Mouse (Mus musculus) brown adipose tissue, adult 24 weeks (tissue): Measurements from ENCODE around the gene I0C0044D17Rik. TPM values are rescaled to one million over a fixed set of nuclear protein-coding genes. Genes with fewer than 3 reads are reported as not detected.

ENCODE experiments used
- polyA plus RNA-seq: library from polyadenylated mRNA; stranded (reverse); fragments of >200 nt; gene quantifications from 2 replicates; pipeline ENCODE4 v1.2.4, GENCODE M21; 2012; ENCODE audit not compliant: missing spikeins, insufficient read depth, insufficient read length

Gene I0C0044D17Rik
- polyA plus RNA-seq, 1 experiment = not detected

Other genes with a start within 250 kb of the I0C0044D17Rik start
- not detected in 2 replicates for gene L1td1, start 97.1 kb downstream of the I0C0044D17Rik start, polyA plus RNA-seq
- 0.54 and 0.63 TPM in 2 replicates for gene Kank4, start 6.3 kb downstream of the I0C0044D17Rik start, polyA plus RNA-seq
- gene Usp1, start 100.0 kb upstream of the I0C0044D17Rik start, polyA plus RNA-seq = 14.0 TPM in 2 replicates
- 13.8 and 16.8 TPM in 2 replicates for gene Angptl3, start 207.1 kb upstream of the I0C0044D17Rik start, polyA plus RNA-seq